Mouse (Mus musculus): ENCODE data around the gene Egln1.

- TF ChIP-seq POLR2A (IDR thresholded peaks at IDR 0.05; ENCODE audit: low read depth, low read length), result no peak
- TF ChIP-seq CTCF (IDR thresholded peaks at IDR 0.05; ENCODE audit: extremely low read depth, insufficient read length, insufficient replicate concordance, low read depth, low read length), result no peak
Measured at GRCm38 (mm10) chr8:124976211-124976610, 27.1 kb upstream of the Egln1 start.
